Mouse (Mus musculus) brain, embryonic 14.5 days (tissue): ENCODE data around the gene Fam83e.

ENCODE experiments used
- CTCF ChIP-seq: fragments of 200-500 bp; IDR thresholded peaks from 2 replicates; pipeline ENCODE4 v1.5.1; 2012; ENCODE audit warnings: inconsistent platforms, mild to moderate bottlenecking, moderate library complexity, borderline replicate concordance; ENCODE audit not compliant: insufficient read depth, insufficient read length; ENCODE audit errors: extremely low read depth
- POLR2A ChIP-seq: fragments of 200-500 bp; IDR thresholded peaks from 2 replicates; pipeline ENCODE4 v1.6.1; 2012; ENCODE audit warnings: mild to moderate bottlenecking, inconsistent platforms, borderline replicate concordance; ENCODE audit not compliant: poor library complexity, insufficient read depth, insufficient read length, severe bottlenecking; ENCODE audit errors: extremely low read depth

DNA sequence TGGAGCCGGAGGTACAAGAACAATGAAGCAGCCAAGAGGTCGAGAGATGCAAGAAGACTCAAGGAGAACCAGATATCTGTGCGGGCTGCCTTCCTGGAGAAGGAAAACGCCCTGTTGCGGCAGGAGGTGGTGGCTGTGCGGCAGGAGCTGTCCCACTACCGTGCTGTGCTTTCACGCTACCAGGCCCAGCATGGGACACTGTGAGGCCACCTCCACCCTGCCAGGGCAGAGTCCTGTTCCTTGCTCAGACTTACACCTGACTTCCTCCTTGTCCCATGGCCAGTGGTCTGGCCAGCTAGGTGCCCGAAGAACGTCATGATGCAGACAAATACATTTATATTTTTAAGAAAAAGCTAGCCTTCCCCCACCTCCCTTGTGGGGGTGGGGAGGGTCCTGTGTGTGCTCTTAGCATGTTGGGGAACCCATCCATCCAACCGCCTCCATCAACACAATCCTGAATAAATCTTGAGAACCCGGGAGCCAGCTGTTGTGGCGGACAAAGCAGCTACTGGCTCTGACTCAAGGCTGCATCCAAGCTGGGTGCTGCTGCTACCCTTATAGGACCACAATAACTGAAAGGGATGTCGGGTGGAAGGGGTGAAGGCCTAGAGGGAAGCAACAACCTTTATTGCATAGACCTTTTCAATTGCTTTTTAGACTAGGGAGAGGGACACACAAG lies 11.2 kb upstream of the Fam83e start:
- TF ChIP-seq CTCF (no peak), POLR2A (no peak)
